Mouse (Mus musculus): ENCODE results near the gene Pcgf5. TPM values are rescaled to one million over a fixed set of nuclear protein-coding genes. Genes with fewer than 3 reads are reported as not detected.

Pcgf5 gene
- polyA plus RNA-seq, 1 experiment from 2014 or later = 18.9 TPM

DNA sequence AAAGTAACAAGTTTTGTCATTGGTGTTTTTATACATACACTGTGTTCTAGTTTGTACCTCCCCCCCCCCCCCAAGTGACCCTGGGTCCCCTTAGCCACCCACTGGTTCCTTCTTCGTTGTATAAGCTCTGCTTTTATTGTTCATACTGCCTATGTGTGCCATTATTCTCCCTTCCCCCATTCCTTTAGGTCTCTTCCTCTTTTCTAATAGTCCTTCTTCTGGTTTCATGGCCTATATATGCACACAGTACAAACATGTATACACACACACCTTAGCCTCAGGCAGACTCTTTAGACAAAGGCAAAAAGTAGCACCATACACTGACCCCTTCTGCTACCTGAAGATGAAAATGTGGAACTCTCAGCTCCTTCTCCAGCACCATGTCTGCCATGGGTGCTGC, 42.6 kb downstream of the Pcgf5 start:
- 65% methylated on average over 1 of the region's 1 CpGs for WGBS
- H3K9me3 ChIP-seq = no peaks in the 10 kb centered on the region
- no peaks in the 10 kb centered on the region for H3K36me3 ChIP-seq
- no peaks in the 10 kb centered on the region for H3K4me1 ChIP-seq
- H3K27me3 ChIP-seq = no peaks in the 10 kb centered on the region
- H3K4me3 ChIP-seq = no peak overlapping the region
- H3K27ac ChIP-seq = no peak overlapping the region
- ATAC-seq (ENCODE audit: borderline replicate concordance, extremely low read depth, low FRiP score, low TSS enrichment) = no peak
- no peak overlapping the region for H3K9ac ChIP-seq
- no peak overlapping the region for H3K4me2 ChIP-seq

GRCm38 (mm10) chr19:36398500-36398899, 50.4 kb downstream of the Pcgf5 start:
- no peak overlapping the region for H3K4me2 ChIP-seq
- ATAC-seq (ENCODE audit: borderline replicate concordance, extremely low read depth, low FRiP score, low TSS enrichment) = no peak
- no peak overlapping the region for H3K27ac ChIP-seq
- no peaks in the 10 kb centered on the region for H3K27me3 ChIP-seq
- 75% methylated on average over 3 of the region's 3 CpGs for WGBS
- H3K9me3 ChIP-seq = no peaks in the 10 kb centered on the region
- H3K4me1 ChIP-seq = no peaks in the 10 kb centered on the region
- H3K9ac ChIP-seq = no peak overlapping the region
- no peaks in the 10 kb centered on the region for H3K36me3 ChIP-seq
- no peak overlapping the region for H3K4me3 ChIP-seq

DNA sequence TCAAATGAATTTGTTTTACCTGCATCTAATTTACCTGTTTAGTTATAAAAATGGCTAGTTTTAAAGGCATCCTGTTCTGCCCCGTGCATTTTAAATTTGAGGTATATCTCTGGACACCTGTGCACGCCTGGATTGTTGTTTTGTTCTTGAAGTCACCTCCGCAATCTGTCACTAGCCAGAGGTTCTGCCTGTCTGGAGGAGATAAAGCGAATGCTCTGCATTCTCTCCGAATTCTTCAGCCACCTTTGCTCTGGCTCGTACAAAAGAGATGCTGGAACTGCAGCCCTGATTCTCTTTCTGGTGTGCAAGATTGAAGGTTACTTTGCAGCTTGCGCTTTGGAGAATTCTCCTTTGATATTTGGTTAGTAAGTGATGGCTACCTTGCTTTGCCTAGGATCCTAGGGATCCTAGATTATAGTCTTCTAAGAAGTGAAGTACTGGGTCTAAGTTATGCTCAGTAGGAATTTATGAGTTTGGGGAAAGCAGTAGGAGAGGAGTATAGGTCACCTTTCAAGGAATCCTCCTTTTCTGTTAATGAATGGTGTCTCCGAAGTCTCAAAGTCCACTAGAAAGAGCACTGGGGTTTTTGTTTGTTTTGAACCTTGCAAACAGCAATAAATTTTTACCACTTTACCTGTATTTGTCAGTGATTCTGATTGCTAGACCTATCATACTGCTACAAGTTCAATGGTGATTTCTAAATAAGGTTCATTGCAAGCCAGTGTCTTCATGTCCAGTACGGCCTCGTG, 60.4 kb downstream of the Pcgf5 start:
- WGBS = 47% methylated on average over 10 of the region's 10 CpGs
- Histone ChIP-seq H3K9ac (no peak overlapping the region), H3K4me1 (no peaks in the 10 kb centered on the region), H3K4me2 (peak overlapping the region; percentile 91; the same call in 1 of the 2 replicates), H3K36me3 (no peaks in the 10 kb centered on the region), H3K27ac (no peak overlapping the region), H3K4me3 (no peak overlapping the region), H3K27me3 (peaks cover 18% of the 10 kb centered on the region), H3K9me3 (no peaks in the 10 kb centered on the region)
- ATAC-seq (ENCODE audit: borderline replicate concordance, extremely low read depth, low FRiP score, low TSS enrichment) = no peak; the same call in 1 of the 2 replicates

- peak overlapping the region; percentile 91 for H3K4me2 ChIP-seq
- peak overlapping the region; percentile 62 for H3K9ac ChIP-seq
- WGBS = under 1% methylated on average over 43 of the region's 53 CpGs
- H3K27ac ChIP-seq = peak overlapping the region; percentile 53
- H3K4me1 ChIP-seq = no peaks in the 10 kb centered on the region
- no peaks in the 10 kb centered on the region for H3K9me3 ChIP-seq
- peak overlapping the region; percentile 79 for H3K4me3 ChIP-seq
- peak; percentile 98 for ATAC-seq (ENCODE audit: borderline replicate concordance, extremely low read depth, low FRiP score, low TSS enrichment)
- H3K27me3 ChIP-seq = peaks cover 18% of the 10 kb centered on the region
- H3K36me3 ChIP-seq = no peaks in the 10 kb centered on the region
These were observed 61.3 kb downstream of the Pcgf5 start for GRCm38 (mm10) chr19:36409280-36409860.

GRCm38 (mm10) chr19:36409861-36410392, 61.8 kb downstream of the Pcgf5 start:
- H3K9me3 ChIP-seq = no peaks in the 10 kb centered on the region
- no peak for ATAC-seq (ENCODE audit: borderline replicate concordance, extremely low read depth, low FRiP score, low TSS enrichment)
- WGBS = under 1% methylated on average over 65 of the region's 82 CpGs
- peak overlapping the region; percentile 53 for H3K27ac ChIP-seq
- peak overlapping the region; percentile 79 for H3K4me3 ChIP-seq
- H3K36me3 ChIP-seq = no peaks in the 10 kb centered on the region
- H3K4me1 ChIP-seq = no peaks in the 10 kb centered on the region
- peaks cover 18% of the 10 kb centered on the region for H3K27me3 ChIP-seq
- peak overlapping the region; percentile 62 for H3K9ac ChIP-seq
- peak overlapping the region; percentile 91 for H3K4me2 ChIP-seq

- Histone ChIP-seq H3K4me3 (no peak overlapping the region), H3K4me2 (no peak overlapping the region), H3K36me3 (no peaks in the 10 kb centered on the region), H3K27ac (no peak overlapping the region), H3K4me1 (no peaks in the 10 kb centered on the region), H3K9me3 (no peaks in the 10 kb centered on the region), H3K9ac (no peak overlapping the region), H3K27me3 (no peaks in the 10 kb centered on the region)
- ATAC-seq (ENCODE audit: borderline replicate concordance, extremely low read depth, low FRiP score, low TSS enrichment) = no peak
These were observed 71.8 kb downstream of the Pcgf5 start for GRCm38 (mm10) chr19:36419885-36420284.

DNA sequence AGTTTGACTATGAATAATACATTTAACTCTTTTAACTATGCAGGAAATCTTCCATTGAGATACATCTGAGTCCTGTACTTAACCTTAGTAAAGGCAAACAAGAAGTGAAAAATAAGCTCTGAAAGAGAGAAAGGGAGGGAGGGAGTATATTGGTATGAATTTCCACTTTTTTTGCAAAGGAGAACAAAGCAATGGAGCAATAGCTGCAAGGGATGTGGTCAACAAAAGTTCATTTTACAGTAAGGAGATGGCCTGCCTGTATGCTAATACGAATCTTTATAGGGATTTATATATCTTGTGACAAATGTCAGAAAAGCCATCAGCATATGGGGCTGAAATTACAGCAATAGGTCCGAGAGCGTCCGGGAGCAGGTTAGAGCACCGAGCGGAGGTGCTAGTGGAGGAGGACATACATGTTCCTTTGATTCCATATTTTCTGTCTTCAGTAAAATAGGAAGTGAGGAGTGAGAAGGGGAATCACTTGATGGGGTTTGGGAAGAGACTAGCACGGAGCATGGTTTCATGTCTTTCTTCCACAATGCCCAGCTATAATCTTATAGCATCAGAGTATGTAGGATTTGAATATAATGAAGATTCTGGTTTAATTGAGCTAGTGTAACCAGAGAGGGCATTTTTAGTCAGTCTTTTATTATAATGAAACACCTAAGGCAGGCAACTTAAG, 79.2 kb downstream of the Pcgf5 start:
- no peak for ATAC-seq (ENCODE audit: borderline replicate concordance, extremely low read depth, low FRiP score, low TSS enrichment)
- 91% methylated on average over 7 of the region's 7 CpGs for WGBS
- Histone ChIP-seq H3K4me2 (no peak overlapping the region), H3K9ac (no peak overlapping the region), H3K4me3 (no peak overlapping the region), H3K4me1 (no peaks in the 10 kb centered on the region), H3K36me3 (no peaks in the 10 kb centered on the region), H3K27ac (no peak overlapping the region), H3K9me3 (no peaks in the 10 kb centered on the region), H3K27me3 (no peaks in the 10 kb centered on the region)

GRCm38 (mm10) chr19:36428116-36428515, 80.0 kb downstream of the Pcgf5 start:
- no peak overlapping the region for H3K4me2 ChIP-seq
- H3K27ac ChIP-seq = no peak overlapping the region
- no peaks in the 10 kb centered on the region for H3K9me3 ChIP-seq
- H3K4me1 ChIP-seq = no peaks in the 10 kb centered on the region
- H3K27me3 ChIP-seq = no peaks in the 10 kb centered on the region
- WGBS = 87% methylated on average over 4 of the region's 4 CpGs
- no peak for ATAC-seq (ENCODE audit: borderline replicate concordance, extremely low read depth, low FRiP score, low TSS enrichment)
- no peaks in the 10 kb centered on the region for H3K36me3 ChIP-seq
- H3K4me3 ChIP-seq = no peak overlapping the region
- no peak overlapping the region for H3K9ac ChIP-seq

- no peak overlapping the region for H3K4me3 ChIP-seq
- H3K4me2 ChIP-seq = no peak overlapping the region
- no peak overlapping the region for H3K9ac ChIP-seq
- no peaks in the 10 kb centered on the region for H3K27me3 ChIP-seq
- H3K9me3 ChIP-seq = no peaks in the 10 kb centered on the region
- H3K4me1 ChIP-seq = no peaks in the 10 kb centered on the region
- WGBS = 92% methylated on average over 1 of the region's 1 CpGs
- no peaks in the 10 kb centered on the region for H3K36me3 ChIP-seq
- H3K27ac ChIP-seq = no peak overlapping the region
- ATAC-seq (ENCODE audit: borderline replicate concordance, extremely low read depth, low FRiP score, low TSS enrichment) = no peak
These were observed 81.2 kb downstream of the Pcgf5 start for GRCm38 (mm10) chr19:36429354-36429753.

DNA sequence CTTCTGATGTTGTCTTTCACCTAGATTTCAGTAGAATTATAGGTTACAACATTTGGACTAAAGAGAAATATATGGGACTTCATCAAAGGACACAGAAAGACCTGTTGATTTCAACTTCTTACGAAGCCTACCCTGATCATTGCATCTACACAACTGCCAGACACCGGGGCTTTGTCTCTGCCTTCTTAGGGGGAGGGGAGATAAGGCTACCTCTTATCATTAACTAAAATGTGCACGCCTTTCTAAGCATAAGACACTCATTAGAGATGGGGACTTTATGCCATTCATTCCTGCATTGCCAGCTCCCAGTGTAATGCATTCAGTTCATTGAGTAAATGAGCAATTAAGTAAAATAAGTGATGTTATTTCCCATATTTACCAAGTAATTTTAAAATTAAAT, 85.1 kb downstream of the Pcgf5 start:
- no peak overlapping the region for H3K4me2 ChIP-seq
- H3K9ac ChIP-seq = no peak overlapping the region
- WGBS = 70% methylated on average over 3 of the region's 3 CpGs
- H3K36me3 ChIP-seq = no peaks in the 10 kb centered on the region
- H3K4me1 ChIP-seq = no peaks in the 10 kb centered on the region
- H3K27me3 ChIP-seq = no peaks in the 10 kb centered on the region
- no peak for ATAC-seq (ENCODE audit: borderline replicate concordance, extremely low read depth, low FRiP score, low TSS enrichment)
- H3K4me3 ChIP-seq = no peak overlapping the region
- no peak overlapping the region for H3K27ac ChIP-seq
- H3K9me3 ChIP-seq = no peaks in the 10 kb centered on the region

- no peaks in the 10 kb centered on the region for H3K4me1 ChIP-seq
- H3K36me3 ChIP-seq = no peaks in the 10 kb centered on the region
- no peak overlapping the region for H3K4me2 ChIP-seq
- no peak overlapping the region for H3K27ac ChIP-seq
- no peaks in the 10 kb centered on the region for H3K9me3 ChIP-seq
- 51% methylated on average over 9 of the region's 9 CpGs for WGBS
- no peak overlapping the region for H3K9ac ChIP-seq
- H3K27me3 ChIP-seq = no peaks in the 10 kb centered on the region
- no peak for ATAC-seq (ENCODE audit: borderline replicate concordance, extremely low read depth, low FRiP score, low TSS enrichment)
- H3K4me3 ChIP-seq = no peak overlapping the region
These were observed 92.0 kb downstream of the Pcgf5 start for GRCm38 (mm10) chr19:36439894-36440714.

Data from lung, embryonic 15.5 days (tissue).